Mouse (Mus musculus) neural tube, embryonic 14.5 days (tissue): ENCODE data around the gene Spryd4. TPM values are rescaled to one million over a fixed set of nuclear protein-coding genes. Genes with fewer than 3 reads are reported as not detected.
"Not testable (repeated sequence)": the region's sequence is repeated elsewhere in the genome, so short reads cannot be mapped to it uniquely, and the experiment has no call there.

Experiments
- ATAC-seq: fragments of 200-750 bp; cut with Nextera tagmentation; 2 replicates; pipeline ENCODE4 v1.8.0; 2017; ENCODE audit warnings: low read depth, mild to moderate bottlenecking, moderate TSS enrichment, moderate library complexity
- H3K27ac ChIP-seq: fragments of 300-500 bp; sonication (generic); 2 replicates; pipeline ENCODE4 v1.5.1; 2014; ENCODE audit warnings: low read depth, mild to moderate bottlenecking, control low read depth, low read length, moderate library complexity, mixed read lengths
- H3K27me3 ChIP-seq: fragments of 300-500 bp; sonication (generic); 2 replicates; pipeline ENCODE4 v1.6.1; 2014; ENCODE audit warnings: low read length; ENCODE audit not compliant: control insufficient read depth, insufficient read depth
- H3K36me3 ChIP-seq: fragments of 300-500 bp; sonication (generic); 2 replicates; pipeline ENCODE4 v1.6.1; 2014; ENCODE audit warnings: low read length, mixed read lengths; ENCODE audit not compliant: control insufficient read depth, insufficient read depth
- H3K4me1 ChIP-seq: fragments of 300-500 bp; sonication (generic); 2 replicates; pipeline ENCODE4 v1.6.1; 2014; ENCODE audit warnings: low read length; ENCODE audit not compliant: control insufficient read depth, insufficient read depth
- H3K4me2 ChIP-seq: fragments of 300-500 bp; sonication (generic); 2 replicates; pipeline ENCODE4 v1.6.1; 2014; ENCODE audit warnings: mild to moderate bottlenecking, low read depth, low read length, control low read depth
- H3K4me3 ChIP-seq: fragments of 300-500 bp; sonication (generic); 2 replicates; pipeline ENCODE4 v1.5.1; 2014; ENCODE audit warnings: low read depth, low read length, control low read depth, mixed read lengths
- H3K9ac ChIP-seq: fragments of 300-500 bp; sonication (generic); replicated peaks from 2 replicates; pipeline ENCODE4 v1.6.1; 2014; ENCODE audit warnings: low read depth, mild to moderate bottlenecking, control low read depth, low read length, mixed read lengths
- H3K9me3 ChIP-seq: fragments of 300-500 bp; sonication (generic); 2 replicates; pipeline ENCODE4 v1.6.1; 2016; ENCODE audit warnings: low read length; ENCODE audit not compliant: control insufficient read depth
- WGBS: fragments of 180-500 bp; shearing (Covaris S2); extraction: QIAGEN DNeasy Blood & Tissue Kit; methylation state at CpG from one replicate; pipeline ENCODE4 v1.1.7; 2014; 5-methylcytosine and 5-hydroxymethylcytosine counted together
- polyA plus RNA-seq: library from polyadenylated mRNA; unstranded; fragments of >200 nt; fragmentation: Nextera tagmentation; extraction: Ambion mirVana; gene quantifications from 2 replicates; pipeline ENCODE4 v1.2.1, GENCODE M21; 2014

The Spryd4 gene
- polyA plus RNA-seq, 1 experiment from 2014 or later = 20.9 TPM

DNA sequence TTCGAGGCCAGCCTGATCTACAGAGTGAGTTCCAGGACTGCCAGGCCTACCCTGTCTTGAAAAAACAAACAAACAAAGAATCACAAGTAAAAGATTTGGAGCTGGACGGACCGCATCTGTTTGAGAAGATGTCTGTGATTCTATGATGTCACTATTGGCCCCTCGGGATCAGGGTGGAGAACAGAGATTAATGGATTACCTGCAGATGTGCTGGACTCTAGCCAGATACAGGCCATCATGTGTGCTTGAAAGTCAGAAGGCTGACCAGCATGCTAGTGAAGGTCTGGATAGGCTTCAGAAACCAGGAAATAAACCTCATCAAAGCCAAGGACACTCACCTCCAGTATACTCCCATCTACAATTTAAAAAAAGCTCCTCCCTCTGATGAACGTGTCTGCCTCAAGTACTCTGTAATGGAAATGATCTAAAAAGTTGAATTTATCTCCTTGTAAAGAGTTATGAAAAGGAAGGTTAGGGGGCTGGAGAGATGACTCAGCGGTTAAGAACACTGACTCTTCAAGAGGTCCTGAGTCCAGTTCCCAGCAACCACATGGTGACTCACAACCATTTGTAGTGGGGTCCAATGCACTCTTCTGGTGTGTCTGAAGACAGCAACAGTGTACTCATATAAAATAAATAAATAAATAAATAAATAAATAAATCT is 26.2 kb downstream of the Spryd4 start:
- H3K9ac ChIP-seq = no peak overlapping the region
- no peak overlapping the region for H3K27ac ChIP-seq
- no peaks in the 10 kb centered on the region for H3K36me3 ChIP-seq
- H3K4me3 ChIP-seq = no peak overlapping the region
- ATAC-seq = no peak
- no peaks in the 10 kb centered on the region for H3K27me3 ChIP-seq
- H3K4me2 ChIP-seq = no peak overlapping the region
- no peaks in the 10 kb centered on the region for H3K9me3 ChIP-seq
- 71% methylated on average over 6 of the region's 6 CpGs for WGBS
- no peaks in the 10 kb centered on the region for H3K4me1 ChIP-seq

- 89% methylated on average over 2 of the region's 2 CpGs for WGBS
These were observed 27.3 kb downstream of the Spryd4 start for GRCm38 (mm10) chr10:128184296-128184695.

DNA sequence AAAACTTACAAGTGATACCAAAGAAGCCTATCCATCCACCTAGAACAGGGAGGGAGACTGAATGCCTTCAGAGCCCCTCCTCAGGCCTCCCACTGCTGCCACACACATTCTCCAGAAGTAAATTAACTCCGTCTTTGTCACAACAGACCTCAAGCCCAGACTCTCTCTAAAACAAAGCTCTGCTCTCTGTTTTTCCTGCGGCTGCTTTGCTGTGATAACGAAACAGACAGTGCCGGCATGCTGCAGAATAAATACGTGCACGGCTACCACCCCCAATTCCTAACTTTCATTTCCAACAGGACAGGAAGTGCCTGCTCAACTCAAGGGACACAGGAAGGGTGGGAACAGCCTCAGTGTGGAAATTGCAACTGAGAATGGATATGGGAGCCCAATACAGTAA is 31.6 kb downstream of the Spryd4 start, which contains the start of gene Rbms2:
Gene Rbms2, minus strand, starts transcription at position 309 of the 400 bp plus-strand sequence.
- Histone ChIP-seq H3K4me3 (no peak within 1 kb of the TSS), H3K4me2 (peak within 1 kb of the TSS; percentile 12; the same call in 1 of the 2 replicates), H3K9me3 (no peaks in the 10 kb centered on the region), H3K27ac (no peak within 1 kb of the TSS), H3K4me1 (peaks cover 7% of the 10 kb centered on the region; the same call in 1 of the 2 replicates), H3K36me3 (no peaks in the 10 kb centered on the region), H3K9ac (no peak within 1 kb of the TSS), H3K27me3 (no peaks in the 10 kb centered on the region)
- 6% methylated on average over 6 of the region's 6 CpGs for WGBS
- no peak for ATAC-seq

More at GRCm38 (mm10) chr10:128184296-128184695, 27.3 kb downstream of the Spryd4 start:
- ATAC-seq = no peak
- Histone ChIP-seq H3K27ac (no peak overlapping the region), H3K4me1 (no peaks in the 10 kb centered on the region), H3K27me3 (no peaks in the 10 kb centered on the region), H3K4me2 (no peak overlapping the region), H3K36me3 (no peaks in the 10 kb centered on the region), H3K9ac (no peak overlapping the region), H3K9me3 (no peaks in the 10 kb centered on the region), H3K4me3 (no peak overlapping the region)

DNA sequence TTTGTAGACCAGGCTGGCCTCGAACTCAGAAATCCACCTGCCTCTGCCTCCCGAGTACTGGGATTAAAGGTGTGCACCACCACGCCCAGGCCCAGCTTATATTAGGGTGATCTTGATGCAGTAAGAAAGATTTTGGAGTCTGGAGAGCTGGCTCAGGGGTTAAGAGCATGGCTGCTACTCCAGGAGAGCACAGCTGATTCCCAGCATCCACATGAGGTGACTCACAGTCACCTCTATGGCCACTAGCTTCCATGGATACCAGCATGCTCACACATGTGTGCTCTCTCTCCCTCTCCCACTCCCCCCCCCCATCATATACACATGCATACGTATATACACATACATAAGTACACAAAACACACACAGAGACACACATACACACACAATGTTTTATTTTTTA is 34.3 kb downstream of the Spryd4 start:
- Histone ChIP-seq H3K27ac (no peak overlapping the region), H3K4me2 (no peak overlapping the region), H3K27me3 (no peaks in the 10 kb centered on the region), H3K9me3 (no peaks in the 10 kb centered on the region), H3K4me1 (peaks cover 7% of the 10 kb centered on the region; the same call in 1 of the 2 replicates), H3K36me3 (no peaks in the 10 kb centered on the region), H3K9ac (no peak overlapping the region), H3K4me3 (no peak overlapping the region)
- 89% methylated on average over 4 of the region's 4 CpGs for WGBS
- no peak for ATAC-seq

DNA sequence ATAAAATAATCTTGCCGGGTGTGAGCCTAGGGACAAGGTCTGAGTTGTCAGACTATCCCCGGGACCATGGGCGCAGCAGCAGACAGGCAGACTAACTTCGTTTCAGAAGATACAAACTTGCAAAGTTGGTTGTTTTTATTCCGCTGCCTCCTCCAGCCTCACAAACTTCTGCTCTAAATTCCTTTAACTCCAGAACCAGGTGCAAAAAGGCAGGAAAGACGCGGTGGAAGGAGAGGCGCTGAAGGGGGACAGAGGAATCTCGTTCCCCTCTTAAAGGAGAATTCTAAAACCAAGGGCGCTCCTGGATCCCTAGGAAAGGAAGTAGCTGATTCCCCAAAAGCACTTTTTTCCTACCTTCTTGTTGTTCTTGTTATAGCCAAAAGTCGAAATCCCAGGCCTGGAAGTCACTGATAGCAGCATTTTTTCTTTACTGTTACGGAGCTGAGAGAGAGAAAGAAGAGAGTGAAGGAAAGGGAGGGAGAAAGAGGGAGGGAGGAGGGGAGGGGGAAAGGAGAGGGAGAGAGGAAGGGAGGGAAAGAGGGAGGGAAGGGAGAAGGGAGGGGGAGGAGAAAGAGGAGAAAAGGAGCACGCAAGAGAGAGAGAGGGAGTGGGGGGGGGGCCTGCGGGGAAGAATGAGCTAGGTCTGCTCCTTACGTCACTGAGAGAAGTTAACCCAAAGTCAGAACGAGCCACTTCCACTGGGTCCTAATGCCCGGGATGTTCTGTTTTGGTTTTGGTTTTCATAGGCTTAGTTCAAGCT is 35.4 kb downstream of the Spryd4 start:
- peak; percentile 87 for ATAC-seq
- 0% methylated on average over 17 of the region's 17 CpGs for WGBS
- Histone ChIP-seq H3K27me3 (no peaks in the 10 kb centered on the region), H3K4me2 (peak overlapping the region; percentile 67), H3K9me3 (no peaks in the 10 kb centered on the region), H3K4me3 (peak overlapping the region; percentile 41), H3K9ac (peak overlapping the region; percentile 47), H3K27ac (0 out of 2 replicates have a peak overlapping the region, but pooled peaks have one; percentile 48), H3K36me3 (no peaks in the 10 kb centered on the region), H3K4me1 (peaks cover 7% of the 10 kb centered on the region; the same call in 1 of the 2 replicates)

- WGBS = 23% methylated on average over 3 of the region's 3 CpGs
- Histone ChIP-seq H3K27ac (no peak overlapping the region), H3K4me2 (peak overlapping the region; percentile 67), H3K4me1 (peaks cover 7% of the 10 kb centered on the region; the same call in 1 of the 2 replicates), H3K9me3 (no peaks in the 10 kb centered on the region), H3K9ac (no peak overlapping the region), H3K27me3 (no peaks in the 10 kb centered on the region), H3K36me3 (no peaks in the 10 kb centered on the region), H3K4me3 (peak overlapping the region; percentile 41)
- no peak for ATAC-seq
These were observed 36.3 kb downstream of the Spryd4 start for GRCm38 (mm10) chr10:128175302-128175701.

- H3K4me1 ChIP-seq, H3K36me3 ChIP-seq, ATAC-seq, H3K27ac ChIP-seq, H3K4me2 ChIP-seq, H3K27me3 ChIP-seq, H3K9me3 ChIP-seq, H3K4me3 ChIP-seq, H3K9ac ChIP-seq: not testable (repeated sequence)
- 97% methylated on average over 10 of the region's 10 CpGs for WGBS
These were observed 40.3 kb downstream of the Spryd4 start for GRCm38 (mm10) chr10:128171348-128171747.

DNA sequence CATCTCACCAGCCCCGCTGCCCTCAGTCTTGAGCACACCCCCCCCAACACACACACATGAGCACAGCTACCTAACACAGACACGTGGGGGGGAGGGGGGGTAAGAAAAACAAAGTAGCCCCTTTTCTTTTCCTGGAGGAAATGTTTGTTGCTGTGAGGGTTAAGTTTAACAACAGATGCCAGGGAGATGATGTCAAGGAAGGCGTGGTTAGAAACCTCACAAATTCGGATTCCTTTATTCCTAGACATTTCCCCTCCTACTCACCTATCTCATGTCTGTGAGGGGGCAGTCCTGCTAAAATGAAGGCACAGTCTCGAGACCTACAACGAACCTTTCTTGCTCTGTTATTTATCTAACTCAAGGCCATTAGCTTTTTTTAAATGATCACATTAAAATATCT is 44.5 kb downstream of the Spryd4 start:
- Histone ChIP-seq H3K4me1 (no peaks in the 10 kb centered on the region), H3K27me3 (no peaks in the 10 kb centered on the region), H3K9ac (no peak overlapping the region), H3K4me3 (no peak overlapping the region), H3K27ac (no peak overlapping the region), H3K9me3 (no peaks in the 10 kb centered on the region), H3K36me3 (no peaks in the 10 kb centered on the region), H3K4me2 (no peak overlapping the region)
- 69% methylated on average over 6 of the region's 6 CpGs for WGBS
- ATAC-seq = no peak

DNA sequence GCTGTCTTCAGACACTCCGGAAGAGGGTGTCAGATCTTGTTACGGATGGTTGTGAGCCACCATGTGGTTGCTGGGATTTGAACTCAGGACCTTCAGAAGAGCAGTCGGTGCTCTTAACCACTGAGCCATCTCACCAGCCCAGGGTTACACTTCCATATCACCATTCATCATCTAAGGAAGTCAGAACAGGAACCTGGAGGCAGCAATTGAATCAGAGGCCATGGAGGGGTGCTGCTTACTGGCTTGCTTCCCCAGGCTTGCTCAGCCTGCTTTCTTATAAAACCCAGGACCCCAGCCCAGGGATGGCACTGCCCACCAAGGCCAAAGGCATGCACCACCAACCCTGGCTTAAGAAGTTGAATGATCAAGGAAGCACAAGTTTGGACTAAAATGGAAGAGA is 45.9 kb downstream of the Spryd4 start:
- not testable (repeated sequence) for H3K27me3 ChIP-seq, H3K4me2 ChIP-seq, H3K4me3 ChIP-seq, H3K36me3 ChIP-seq, H3K4me1 ChIP-seq, H3K9me3 ChIP-seq, ATAC-seq, H3K9ac ChIP-seq, H3K27ac ChIP-seq
- WGBS = 100% methylated on average over 2 of the region's 3 CpGs
